Mouse (Mus musculus) cortical plate, adult 2 months (tissue): ENCODE results near the gene Uhmk1.

ENCODE experiments used
- CTCF ChIP-seq: fragments of 200-500 bp; IDR thresholded peaks from 2 replicates; pipeline ENCODE4 v1.5.1; 2011; ENCODE audit warnings: mild to moderate bottlenecking, control low read depth, low read length; ENCODE audit not compliant: insufficient read depth; ENCODE audit errors: extremely low read depth
- POLR2A ChIP-seq: fragments of 200-500 bp; IDR thresholded peaks from 2 replicates; pipeline ENCODE4 v1.6.1; 2011; ENCODE audit warnings: mild to moderate bottlenecking, low read length, control low read depth; ENCODE audit not compliant: insufficient read depth; ENCODE audit errors: extremely low read depth

GRCm38 (mm10) chr1:170254893-170255559, 39.8 kb upstream of the Uhmk1 start:
- TF ChIP-seq CTCF (no peak), POLR2A (no peak)
